Mouse (Mus musculus): Measurements from ENCODE around the gene Tpp1.
A peak's percentile ranks its signal among the peaks of the same experiment; 100 is the strongest.
"Not testable (repeated sequence)": the region's sequence is repeated elsewhere in the genome, so short reads cannot be mapped to it uniquely, and the experiment has no call there.

Gene Tpp1

DNA sequence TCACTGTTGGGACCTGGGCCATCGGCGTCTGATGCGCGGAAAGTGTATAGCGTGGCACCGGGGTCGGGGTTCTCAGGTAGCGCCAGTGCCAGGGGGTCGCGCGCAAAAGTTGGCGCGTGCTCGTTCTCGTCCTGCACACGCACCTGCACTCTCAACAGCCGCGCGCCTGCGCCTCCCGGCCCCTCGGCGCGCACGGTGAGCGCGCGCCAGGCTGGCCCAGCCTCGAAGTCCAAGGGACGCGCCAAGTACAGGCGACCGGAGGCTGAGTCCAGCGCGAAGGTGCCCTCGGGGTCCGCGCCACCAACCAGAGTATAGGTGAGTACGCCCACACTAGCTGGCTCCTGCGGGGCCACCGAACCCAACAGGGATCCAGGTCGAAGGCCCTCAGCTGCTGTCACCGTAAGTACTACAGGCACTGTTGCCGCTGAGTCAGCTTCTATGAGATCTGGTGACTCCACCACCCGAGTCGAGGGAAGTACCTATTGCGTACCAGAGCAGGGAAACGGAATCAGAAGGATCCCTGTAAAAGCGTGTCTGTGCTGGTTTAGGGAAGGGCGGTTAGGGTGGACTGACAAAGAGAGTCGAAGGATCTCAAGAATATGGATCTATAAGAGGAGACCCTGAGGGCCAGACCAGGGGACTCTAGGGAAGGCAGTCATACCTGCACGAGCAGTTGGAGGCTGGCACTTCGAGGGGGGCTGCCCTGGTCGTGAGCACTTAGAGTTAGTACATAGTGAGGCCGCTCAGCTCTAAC, 10.7 kb upstream of the Tpp1 start:
- DNase-seq (ENCODE audit: low read depth), result no peak

DNA sequence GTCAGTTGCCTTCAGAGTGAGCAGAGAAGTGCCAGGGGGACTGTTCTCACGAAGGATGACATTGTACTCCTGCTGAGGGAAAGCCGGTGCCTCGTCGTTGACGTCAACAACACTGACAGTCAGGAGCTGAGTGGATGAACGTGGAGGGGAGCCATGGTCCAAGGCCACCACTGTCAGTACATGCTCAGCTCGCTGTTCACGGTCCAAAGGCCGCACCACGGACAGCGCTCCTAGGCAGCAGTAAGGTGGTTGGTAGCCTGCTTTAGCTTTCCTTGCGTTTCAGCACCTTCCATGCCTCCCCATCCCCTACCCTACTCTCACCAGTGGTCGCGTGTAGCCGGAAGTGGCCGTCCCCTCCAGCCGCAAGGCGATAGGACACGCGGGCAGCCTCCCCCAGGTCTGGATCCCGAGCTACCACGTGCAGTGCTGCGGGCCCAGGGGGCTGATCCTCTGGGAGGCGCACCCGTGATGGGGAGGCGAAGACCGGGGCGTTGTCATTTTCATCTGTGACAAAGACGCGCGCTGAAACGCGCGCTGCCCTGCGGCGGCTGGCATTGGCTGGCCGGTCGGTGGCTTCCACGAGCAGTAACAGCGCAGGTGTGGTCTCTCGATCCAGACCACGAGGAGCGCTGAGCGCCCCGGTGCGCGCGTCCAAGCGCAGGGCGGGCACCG, 9.9 kb upstream of the Tpp1 start:
- no peak for DNase-seq (ENCODE audit: low read depth)

- no peak for DNase-seq (ENCODE audit: low read depth)
Measured at GRCm38 (mm10) chr7:105753281-105753680, 1.2 kb upstream of the Tpp1 start.

DNA sequence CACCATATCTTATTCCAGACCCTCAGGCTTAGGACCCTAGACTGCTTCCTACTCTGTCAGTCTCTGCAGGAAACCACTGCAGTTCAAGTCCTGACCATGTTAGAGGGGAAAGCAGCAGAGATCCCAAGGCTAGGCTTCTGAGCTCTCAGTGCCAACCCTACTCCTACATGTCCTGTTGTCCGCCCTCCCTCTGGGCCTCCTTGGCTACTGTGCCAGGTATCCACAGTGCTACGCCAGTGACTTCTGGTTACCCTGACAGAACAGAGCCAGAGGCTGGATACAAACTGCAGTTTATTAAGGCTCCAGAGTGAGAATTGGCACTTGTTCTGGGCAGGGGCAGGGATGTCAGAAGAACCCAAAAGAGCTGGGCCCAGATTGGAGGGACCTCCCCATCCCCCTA, 681 bp upstream of the Tpp1 start:
- DNase-seq (ENCODE audit: low read depth), result no peak

DNA sequence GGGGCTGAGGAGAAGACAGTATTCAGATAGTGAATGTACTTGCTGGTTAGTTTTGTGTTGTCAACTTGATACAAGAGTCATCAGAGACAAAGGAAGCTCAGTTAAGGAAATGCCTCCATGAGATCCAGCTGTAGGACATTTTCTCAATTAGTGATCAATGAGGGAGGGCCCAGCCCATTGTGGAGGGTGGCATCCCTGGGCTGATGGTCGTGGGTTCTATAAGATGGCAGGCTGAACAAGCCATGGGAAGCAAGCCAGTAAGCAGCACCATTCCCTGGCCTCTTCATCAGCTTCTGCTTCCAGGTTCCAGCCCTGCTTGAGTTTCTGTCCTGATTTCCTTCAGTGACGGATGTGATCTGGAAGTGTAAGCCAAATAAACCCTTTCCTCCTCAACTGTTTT, 4.3 kb downstream of the Tpp1 start:
- DNase-seq (ENCODE audit: low read depth), result no peak

- no peak for DNase-seq (ENCODE audit: low read depth)
Measured at GRCm38 (mm10) chr7:105743926-105744590, 8.0 kb downstream of the Tpp1 start, which contains the start of gene Taf10. Gene Taf10 (minus strand): TSS chr7:105744361.

DNA sequence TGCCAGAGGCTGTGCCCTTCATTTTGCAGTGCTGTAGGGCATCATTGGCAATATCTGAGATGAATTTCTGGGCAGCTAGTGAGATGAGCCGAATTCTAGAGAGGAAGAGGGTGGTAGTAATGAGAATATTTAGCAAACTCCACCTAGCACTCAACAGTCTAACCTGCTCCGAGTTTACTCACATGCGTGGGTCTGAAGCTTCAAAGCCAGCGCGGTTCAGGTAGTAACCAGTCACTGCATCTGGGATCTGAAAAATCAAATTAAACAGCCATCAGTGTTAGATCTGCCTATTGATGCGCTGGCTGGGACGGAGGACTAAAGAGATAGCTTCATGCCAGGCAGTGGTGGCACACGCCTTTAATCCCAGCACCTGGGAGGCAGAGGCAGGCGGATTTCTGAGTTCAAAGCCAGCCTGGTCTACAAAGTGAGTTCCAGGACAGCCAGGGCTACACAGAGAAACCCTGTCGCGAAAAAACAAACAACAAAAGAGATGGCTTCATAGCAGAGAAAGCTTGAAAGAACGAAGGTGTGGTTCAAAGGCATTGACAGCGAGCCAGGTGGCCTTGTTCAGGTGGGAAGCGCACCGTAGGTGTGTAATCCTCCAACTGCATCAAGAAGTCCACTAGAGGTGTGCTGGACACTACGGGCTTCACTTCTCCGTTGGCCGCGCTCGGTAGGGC, 8.6 kb downstream of the Tpp1 start:
- DNase-seq (ENCODE audit: low read depth), result not testable (repeated sequence)

GRCm38 (mm10) chr7:105742539-105743215, 9.4 kb downstream of the Tpp1 start:
- not testable (repeated sequence) for DNase-seq (ENCODE audit: low read depth)

GRCm38 (mm10) chr7:105741978-105742377, 10.1 kb downstream of the Tpp1 start:
- no peak for DNase-seq (ENCODE audit: low read depth)

DNA sequence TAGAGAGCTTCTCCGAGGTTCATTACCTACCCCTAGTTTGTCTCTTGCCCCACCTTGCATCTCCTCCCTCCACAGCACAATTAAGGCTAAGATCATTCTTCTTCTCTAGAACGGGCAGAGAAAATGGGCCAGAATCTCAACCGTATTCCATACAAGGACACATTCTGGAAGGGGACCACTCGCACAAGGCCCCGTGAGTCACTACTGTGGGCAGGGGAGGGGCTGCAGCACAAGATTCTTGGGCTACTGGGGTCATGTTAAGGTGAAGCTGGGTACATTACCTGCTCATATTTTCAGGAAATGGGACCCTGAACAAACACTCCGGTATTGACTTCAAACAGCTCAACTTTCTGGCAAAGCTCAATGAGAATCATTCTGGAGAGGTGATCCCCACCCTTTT, 11.2 kb downstream of the Tpp1 start:
- DNase-seq (ENCODE audit: low read depth), result no peak

- DNase-seq (ENCODE audit: low read depth), result no peak
Measured at GRCm38 (mm10) chr7:105740089-105740795, 11.8 kb downstream of the Tpp1 start.

GRCm38 (mm10) chr7:105738948-105739347, 13.1 kb downstream of the Tpp1 start:
- DNase-seq (ENCODE audit: low read depth), result no peak

DNA sequence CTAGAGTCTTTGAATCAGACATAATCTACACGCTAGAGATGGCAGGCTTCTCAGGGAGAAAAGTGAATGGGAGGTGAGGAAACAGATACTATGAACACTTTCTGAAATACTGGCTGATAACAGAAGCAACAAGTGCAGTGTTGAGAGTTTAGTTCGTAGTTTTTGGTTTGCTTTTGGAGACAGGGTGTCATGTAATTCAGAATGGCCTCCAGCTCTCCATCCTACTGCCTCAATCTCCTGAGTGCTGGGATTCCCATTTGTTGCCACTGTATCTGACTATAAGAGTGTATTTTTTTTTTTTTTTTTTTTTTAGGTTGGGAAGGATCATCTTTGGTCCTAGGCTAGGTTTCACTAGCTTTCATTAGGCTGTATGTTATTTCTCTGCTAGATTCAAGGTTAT, 13.7 kb downstream of the Tpp1 start:
- DNase-seq (ENCODE audit: low read depth), result no peak

DNA sequence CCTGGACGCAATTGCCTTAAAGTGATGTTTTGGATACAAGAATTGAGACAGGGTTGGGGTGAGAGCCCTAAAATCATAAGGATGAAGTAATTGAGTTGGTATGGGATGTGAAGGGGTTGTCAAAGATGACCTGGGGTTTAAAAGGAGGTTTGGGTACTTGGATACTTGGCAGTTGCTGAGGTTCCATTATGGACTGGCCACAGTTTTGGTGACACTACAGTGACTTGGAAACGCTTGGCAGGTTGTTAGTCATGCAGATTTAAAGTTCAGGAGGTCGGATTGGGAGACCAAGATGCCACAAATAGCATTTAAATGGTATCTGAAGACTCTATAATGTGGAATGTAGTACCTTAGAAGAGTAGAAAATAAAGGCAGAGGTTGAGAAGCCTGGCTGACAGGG, 14.4 kb downstream of the Tpp1 start:
- DNase-seq (ENCODE audit: low read depth), result no peak

DNA sequence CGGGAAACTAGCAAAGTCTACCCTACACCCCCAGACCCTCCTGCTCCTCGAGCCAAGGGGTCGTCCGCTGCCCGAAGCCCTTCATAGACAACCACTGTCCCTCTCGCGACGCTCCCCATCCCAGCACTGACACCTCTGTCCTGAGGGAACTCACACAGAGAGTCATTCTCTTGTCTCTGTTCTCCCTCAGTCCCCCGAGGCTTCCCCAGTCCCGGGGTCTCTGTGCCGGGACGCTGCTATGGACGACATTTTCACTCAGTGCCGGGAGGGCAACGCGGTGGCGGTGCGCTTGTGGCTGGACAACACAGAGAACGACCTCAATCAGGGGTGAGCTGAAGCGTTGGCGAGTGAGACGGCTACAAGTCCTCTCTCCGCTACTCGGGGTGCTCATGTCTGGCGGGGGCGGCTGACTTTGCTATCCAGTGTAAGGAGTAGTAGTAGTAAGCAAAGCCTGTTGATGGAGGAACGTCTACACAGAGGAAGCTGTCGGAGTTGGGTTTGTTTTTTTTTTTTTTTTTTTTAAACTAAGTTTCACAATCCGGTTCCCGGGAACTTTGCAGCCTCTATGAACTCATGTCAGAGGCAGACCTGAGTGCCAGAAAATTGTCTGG, 15.0 kb downstream of the Tpp1 start, which contains the start of gene Rrp8:
Rrp8 (minus strand) TSS at position 475 of the 611 bp plus-strand sequence.
- no peak for DNase-seq (ENCODE audit: low read depth)

DNA sequence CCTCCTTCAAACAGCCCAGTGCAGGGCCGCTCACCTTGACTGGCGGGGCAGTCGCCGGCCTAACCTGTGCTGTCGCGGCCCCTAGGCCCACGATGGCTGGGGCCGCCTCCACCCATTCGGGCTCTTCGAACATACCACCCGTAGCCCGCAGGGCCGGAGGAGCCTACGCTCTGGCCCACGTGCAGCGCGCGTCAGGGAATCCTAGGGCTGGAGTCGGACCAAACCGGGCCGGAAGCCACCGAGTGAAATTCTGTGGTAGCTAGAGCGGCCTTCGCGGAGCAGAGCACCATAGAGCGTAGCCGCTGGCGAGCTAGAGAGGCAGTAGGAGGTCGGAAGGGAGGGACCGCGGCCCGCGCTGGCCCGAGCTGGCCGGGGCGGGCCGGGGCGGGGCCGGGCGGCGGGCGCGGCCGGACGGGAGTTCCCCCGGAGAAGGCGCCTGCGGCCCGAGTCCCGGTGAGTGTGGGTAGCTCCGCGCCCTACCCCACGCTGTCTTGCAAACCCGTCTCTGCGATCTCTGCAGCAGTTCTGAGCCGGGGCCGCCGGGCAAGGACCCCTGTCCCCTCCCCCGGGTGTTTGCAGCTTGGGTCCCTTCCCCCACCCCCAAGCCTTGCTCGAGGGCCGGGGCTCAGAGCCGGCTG, 15.7 kb downstream of the Tpp1 start, which contains the start of gene Ilk:
Ilk (plus strand) TSS at position 329 of the 638 bp plus-strand sequence.
- peak; percentile 70 for DNase-seq (ENCODE audit: low read depth)

GRCm38 (mm10) chr7:105735464-105735863, 16.6 kb downstream of the Tpp1 start:
- not testable (repeated sequence) for DNase-seq (ENCODE audit: low read depth)

DNA sequence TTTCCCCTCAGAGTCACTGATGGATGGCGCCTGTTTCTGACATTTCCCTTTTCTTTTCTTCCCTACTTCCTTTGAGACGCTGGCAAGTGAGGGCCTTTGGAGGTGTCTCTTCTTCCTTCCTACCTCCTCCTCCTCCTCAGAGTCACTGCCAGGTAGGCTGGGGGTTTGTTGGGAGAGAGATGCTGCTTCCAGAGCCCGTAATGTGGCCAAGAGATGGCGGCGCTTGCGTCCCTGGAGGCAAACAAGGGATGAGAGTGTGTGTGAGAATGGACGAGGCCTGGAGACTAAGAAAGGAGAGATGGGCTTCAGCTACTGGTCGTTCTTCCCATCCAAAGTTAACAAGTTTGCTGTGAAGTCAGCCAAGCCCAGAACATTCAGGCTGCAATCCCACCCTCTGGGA, 17.2 kb downstream of the Tpp1 start:
- DNase-seq (ENCODE audit: low read depth), result no peak

DNA sequence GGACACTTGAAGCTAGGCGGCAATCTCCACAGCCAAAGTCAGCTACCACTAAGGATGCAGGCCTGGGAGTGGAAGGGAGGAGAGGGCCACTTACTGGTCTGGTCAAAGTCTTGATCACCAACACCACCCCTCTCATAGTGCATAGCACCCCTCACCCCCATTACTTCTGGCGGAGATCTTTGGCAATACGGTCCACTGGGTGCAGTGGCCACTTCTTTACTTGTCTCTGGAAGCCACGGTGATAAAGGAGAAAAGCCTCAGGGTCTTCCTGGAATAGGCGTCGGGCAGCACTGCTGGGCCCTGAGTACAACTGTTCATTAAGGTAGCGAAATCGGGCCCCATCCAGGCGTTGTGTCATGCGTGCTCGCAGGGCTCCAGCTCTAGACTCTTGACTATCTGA, 18.2 kb downstream of the Tpp1 start:
- no peak for DNase-seq (ENCODE audit: low read depth)

Measured in fibroblast of lung, adult 2 months (primary cell).